Comparison of ENCODE assay signal across 1 mouse cellular context in genomic region chr11:70447373-70447772, GRCm38 (mm10).
TF ChIP-seq lines count a peak whose summit lies in the region.

No protein-coding gene starts in this region.

TF ChIP-seq in MEL, 35 proteins besides CTCF, POLR2A, EP300 and RAD21:
- peak; percentile 53; the same call in 1 of the 2 replicates for TF ChIP-seq TBP (IDR thresholded peaks at IDR 0.05; ENCODE audit: low read depth, low read length)
- TF ChIP-seq NELFE (IDR thresholded peaks at IDR 0.05; ENCODE audit: low read depth, low read length) = no peak
- 0 out of 2 replicates have a peak, but pooled peaks have one; percentile 21 for TF ChIP-seq SIN3A (IDR thresholded peaks at IDR 0.05; ENCODE audit: low read length)
- 0 out of 2 replicates have a peak, but pooled peaks have one; percentile 2 for TF ChIP-seq JUND (IDR thresholded peaks at IDR 0.05; ENCODE audit: low read depth, low read length)
- no peak for TF ChIP-seq ZC3H11A (IDR thresholded peaks at IDR 0.05; ENCODE audit: low read depth, low read length)
- TF ChIP-seq MAFK (IDR thresholded peaks at IDR 0.05; ENCODE audit: borderline replicate concordance, low read depth, low read length) = no peak
- peak; percentile 46; the same call in 1 of the 2 replicates for TF ChIP-seq HCFC1 (IDR thresholded peaks at IDR 0.05; ENCODE audit: low read depth, low read length)
- no peak for TF ChIP-seq CHD2 (IDR thresholded peaks at IDR 0.05; ENCODE audit: low read length)
- TF ChIP-seq TCF12 (IDR thresholded peaks at IDR 0.05; ENCODE audit: low read depth, low read length) = no peak
- TF ChIP-seq GATA1 (IDR thresholded peaks at IDR 0.05; ENCODE audit: low read depth, low read length) = peak; percentile 29; the same call in 1 of the 2 replicates
